Mouse (Mus musculus): ENCODE measurements around the gene Cox19. TPM values are rescaled to one million over a fixed set of nuclear protein-coding genes. Genes with fewer than 3 reads are reported as not detected.

Gene Cox19
- polyA plus RNA-seq, 1 experiment from 2014 or later: 116 TPM

DNA sequence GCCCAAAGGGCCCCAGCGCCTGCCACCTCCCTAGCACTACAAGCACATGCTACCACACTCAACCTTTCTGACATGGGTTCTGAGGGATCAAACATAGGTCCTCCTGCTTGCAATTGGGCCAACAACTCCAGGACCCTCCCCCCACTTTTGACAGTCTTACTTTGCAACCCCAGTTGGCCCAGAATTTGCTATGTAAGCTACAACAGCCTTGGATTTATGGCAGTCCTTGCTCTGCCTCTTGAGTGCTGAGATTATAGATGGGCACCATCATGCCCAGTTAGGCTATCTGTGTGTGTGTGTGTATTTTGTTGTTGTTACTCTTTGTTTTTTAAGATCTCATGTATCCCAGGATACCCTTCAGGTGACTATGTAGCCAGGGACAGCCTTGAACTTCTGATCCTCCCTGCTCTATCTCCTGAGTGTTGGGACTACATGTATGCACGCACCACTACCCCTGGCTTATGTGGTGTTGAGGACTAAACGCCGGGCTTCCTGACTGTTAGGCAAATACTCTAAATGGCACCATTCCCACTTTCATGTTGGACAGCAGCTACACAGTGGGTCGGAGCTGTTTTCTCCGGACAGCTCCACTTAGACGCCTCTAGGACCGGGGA is 28.7 kb upstream of the Cox19 start:
- H3K9ac ChIP-seq (ENCODE audit: low read depth, low read length): peak overlapping the region; percentile 67
- DNase-seq (ENCODE audit: low spot score): no peak
- no peak for TF ChIP-seq CTCF (IDR thresholded peaks at IDR 0.05; ENCODE audit: low read depth)
- H3K36me3 ChIP-seq (ENCODE audit: insufficient read depth, low read length): no peaks in the 10 kb centered on the region
- 16% methylated on average over 8 of the region's 8 CpGs for WGBS
- no peaks in the 10 kb centered on the region for H3K9me3 ChIP-seq (replicated peaks; ENCODE audit: low read length)
- no peaks in the 10 kb centered on the region for H3K27me3 ChIP-seq (ENCODE audit: insufficient read depth, low read length)
- peak overlapping the region; percentile 95 for H3K27ac ChIP-seq
- H3K4me2 ChIP-seq (ENCODE audit: low read length): peak overlapping the region; percentile 78
- H3K4me3 ChIP-seq (replicated peaks; ENCODE audit: low read depth, low read length): peak overlapping the region; percentile 66
- peaks cover 57% of the 10 kb centered on the region for H3K4me1 ChIP-seq (replicated peaks; ENCODE audit: insufficient read depth, low read length)
- ATAC-seq (replicated peaks; ENCODE audit: low FRiP score, low read depth): no peak

DNA sequence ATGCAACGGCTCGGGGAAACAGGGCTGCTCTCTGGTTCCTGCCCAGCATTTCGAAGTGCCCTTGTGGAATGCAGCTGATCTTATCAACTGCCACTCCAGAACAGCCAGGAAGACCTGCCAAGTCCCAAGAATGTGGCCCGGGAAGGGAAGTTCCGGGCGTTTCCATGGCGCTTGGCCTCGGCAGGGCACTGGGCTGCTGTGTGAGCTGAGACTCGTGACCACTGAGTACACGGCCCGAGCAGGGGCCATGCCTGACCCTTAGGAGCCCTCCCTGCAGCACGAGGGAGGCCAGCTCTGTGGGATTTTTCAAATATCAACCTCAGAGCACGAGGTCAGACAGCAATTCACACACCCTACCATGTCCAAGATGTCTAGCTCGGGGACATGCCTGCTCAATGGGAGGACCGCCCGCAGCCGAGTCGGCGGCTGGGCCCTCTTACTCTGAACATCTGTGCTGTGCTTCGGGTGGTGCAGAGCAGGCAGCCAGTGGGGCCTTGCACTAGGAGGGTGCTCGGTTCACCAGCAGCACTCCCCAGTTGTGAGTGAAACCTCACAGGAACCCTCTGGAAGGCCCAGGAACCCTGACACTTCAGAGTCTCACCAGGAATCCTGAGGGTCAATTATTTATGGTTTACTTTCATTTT is 27.9 kb upstream of the Cox19 start:
- H3K27ac ChIP-seq: peak overlapping the region; percentile 95
- ATAC-seq (replicated peaks; ENCODE audit: low FRiP score, low read depth): peak; percentile 60; the same call in 1 of the 2 replicates
- no peaks in the 10 kb centered on the region for H3K27me3 ChIP-seq (ENCODE audit: insufficient read depth, low read length)
- H3K4me3 ChIP-seq (replicated peaks; ENCODE audit: low read depth, low read length): no peak overlapping the region
- no peaks in the 10 kb centered on the region for H3K9me3 ChIP-seq (replicated peaks; ENCODE audit: low read length)
- peaks cover 49% of the 10 kb centered on the region for H3K4me1 ChIP-seq (replicated peaks; ENCODE audit: insufficient read depth, low read length)
- peak overlapping the region; percentile 78; the same call in 1 of the 2 replicates for H3K4me2 ChIP-seq (ENCODE audit: low read length)
- no peak for TF ChIP-seq CTCF (IDR thresholded peaks at IDR 0.05; ENCODE audit: low read depth)
- no peaks in the 10 kb centered on the region for H3K36me3 ChIP-seq (ENCODE audit: insufficient read depth, low read length)
- whole genome bisulfite sequencing: 26% methylated on average over 21 of the region's 21 CpGs
- no peak overlapping the region for H3K9ac ChIP-seq (ENCODE audit: low read depth, low read length)
- peak; percentile 78 for DNase-seq (ENCODE audit: low spot score)

DNA sequence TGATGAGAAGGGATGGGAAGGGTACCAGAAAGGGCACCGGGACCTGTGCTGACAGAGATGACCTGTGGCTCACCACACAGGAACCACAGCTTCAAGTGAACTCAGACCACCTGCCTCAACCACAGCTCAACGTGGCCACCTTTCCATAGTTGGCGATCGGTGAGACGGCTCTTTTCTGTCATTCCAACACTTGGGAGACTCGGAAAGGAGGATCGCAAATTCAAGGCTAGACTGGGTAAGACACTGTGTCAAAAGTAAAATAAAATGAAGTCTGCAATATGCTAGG is 27.0 kb upstream of the Cox19 start:
- ATAC-seq (replicated peaks; ENCODE audit: low FRiP score, low read depth) (no peak), DNase-seq (ENCODE audit: low spot score) (no peak)
- no peaks in the 10 kb centered on the region for H3K27me3 ChIP-seq (ENCODE audit: insufficient read depth, low read length)
- peak overlapping the region; percentile 95 for H3K27ac ChIP-seq
- no peaks in the 10 kb centered on the region for H3K36me3 ChIP-seq (ENCODE audit: insufficient read depth, low read length)
- peaks cover 46% of the 10 kb centered on the region for H3K4me1 ChIP-seq (replicated peaks; ENCODE audit: insufficient read depth, low read length)
- no peak overlapping the region for H3K4me3 ChIP-seq (replicated peaks; ENCODE audit: low read depth, low read length)
- H3K9ac ChIP-seq (ENCODE audit: low read depth, low read length): no peak overlapping the region
- no peak overlapping the region for H3K4me2 ChIP-seq (ENCODE audit: low read length)
- WGBS: 68% methylated on average over 7 of the region's 7 CpGs
- TF ChIP-seq CTCF (IDR thresholded peaks at IDR 0.05; ENCODE audit: low read depth): no peak
- H3K9me3 ChIP-seq (replicated peaks; ENCODE audit: low read length): no peaks in the 10 kb centered on the region

DNA sequence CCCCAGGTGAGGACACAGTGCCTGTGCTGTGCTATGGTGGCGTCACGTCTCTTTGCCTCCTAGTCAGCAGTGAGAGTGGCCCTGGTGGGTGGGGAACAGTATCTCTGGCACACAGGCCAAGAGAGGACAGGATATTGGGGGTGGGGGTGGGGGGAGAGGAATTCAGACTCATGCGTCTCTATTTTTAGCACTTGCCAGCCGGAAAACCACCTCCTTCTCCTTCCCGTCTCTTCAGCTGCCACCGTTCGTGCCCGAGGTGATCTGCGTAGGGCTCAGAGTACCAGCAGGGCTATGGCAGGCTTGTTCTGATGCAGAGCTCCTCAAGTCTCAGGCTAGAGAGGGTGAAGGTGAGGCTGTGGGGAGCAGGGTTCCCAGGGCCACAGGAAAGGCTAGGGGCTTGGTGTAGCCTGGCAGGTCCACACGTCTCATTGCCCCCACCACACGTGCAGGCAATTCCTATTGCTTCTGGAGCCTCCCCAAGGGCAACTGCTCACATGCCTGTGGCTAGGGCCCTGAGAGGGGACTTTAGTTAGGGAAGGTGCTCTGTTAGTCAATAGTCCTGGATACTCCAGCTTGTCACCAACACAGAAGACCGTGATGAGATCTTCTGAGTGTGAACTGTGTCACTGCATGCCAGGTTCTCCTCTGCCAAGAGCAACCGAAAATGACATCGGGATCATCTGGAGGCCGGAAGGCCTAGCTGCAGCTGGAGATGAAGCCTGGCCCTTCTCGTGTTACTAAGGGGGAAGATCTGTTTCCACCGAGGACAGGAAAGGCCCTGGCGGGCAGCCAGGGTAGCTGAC is 26.5 kb upstream of the Cox19 start, which contains the start of gene Gpr146:
Gene Gpr146, plus strand, starts transcription at position 230 of the 803 bp plus-strand sequence.
- Histone ChIP-seq H3K9ac (ENCODE audit: low read depth, low read length) (peak within 1 kb of the TSS; percentile 8; the same call in 1 of the 2 replicates), H3K4me2 (ENCODE audit: low read length) (0 out of 2 replicates have a peak within 1 kb of the TSS, but pooled peaks have one; percentile 13), H3K4me3 (replicated peaks; ENCODE audit: low read depth, low read length) (no peak within 1 kb of the TSS), H3K36me3 (ENCODE audit: insufficient read depth, low read length) (no peaks in the 10 kb centered on the region), H3K9me3 (replicated peaks; ENCODE audit: low read length) (no peaks in the 10 kb centered on the region), H3K27ac (peak within 1 kb of the TSS; percentile 95), H3K27me3 (ENCODE audit: insufficient read depth, low read length) (no peaks in the 10 kb centered on the region), H3K4me1 (replicated peaks; ENCODE audit: insufficient read depth, low read length) (peaks cover 49% of the 10 kb centered on the region)
- DNase-seq (ENCODE audit: low spot score): peak; percentile 73
- TF ChIP-seq CTCF (IDR thresholded peaks at IDR 0.05; ENCODE audit: low read depth): no peak
- ATAC-seq (replicated peaks; ENCODE audit: low FRiP score, low read depth): no peak
- 45% methylated on average over 18 of the region's 18 CpGs for WGBS

DNA sequence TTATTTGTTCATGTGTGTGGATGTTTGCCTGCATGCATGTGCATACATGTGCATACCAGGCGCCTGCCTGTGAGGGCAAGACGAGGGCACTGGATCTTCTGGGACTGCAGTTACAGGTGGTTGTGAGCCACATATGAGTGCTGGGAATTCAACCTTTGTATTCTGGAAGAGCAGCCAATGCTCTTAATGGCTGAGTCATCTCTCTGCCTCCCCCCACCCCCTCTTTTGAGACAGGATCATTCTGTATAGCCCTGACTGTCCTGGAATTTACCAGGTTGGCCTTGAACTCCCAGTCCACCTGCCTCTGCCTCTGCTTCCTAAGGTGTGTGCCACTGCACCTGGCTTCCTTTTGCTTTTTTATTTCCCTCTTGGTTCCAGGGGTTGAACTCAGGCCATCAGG is 23.6 kb upstream of the Cox19 start:
- ATAC-seq (replicated peaks; ENCODE audit: low FRiP score, low read depth) (no peak), DNase-seq (ENCODE audit: low spot score) (no peak)
- 84% methylated on average over 2 of the region's 2 CpGs for WGBS
- no peak overlapping the region for H3K4me2 ChIP-seq (ENCODE audit: low read length)
- no peaks in the 10 kb centered on the region for H3K36me3 ChIP-seq (ENCODE audit: insufficient read depth, low read length)
- TF ChIP-seq CTCF (IDR thresholded peaks at IDR 0.05; ENCODE audit: low read depth): no peak
- no peak overlapping the region for H3K4me3 ChIP-seq (replicated peaks; ENCODE audit: low read depth, low read length)
- H3K4me1 ChIP-seq (replicated peaks; ENCODE audit: insufficient read depth, low read length): peaks cover 53% of the 10 kb centered on the region
- peak overlapping the region; percentile 54; the same call in 1 of the 2 replicates for H3K27ac ChIP-seq
- no peaks in the 10 kb centered on the region for H3K27me3 ChIP-seq (ENCODE audit: insufficient read depth, low read length)
- no peak overlapping the region for H3K9ac ChIP-seq (ENCODE audit: low read depth, low read length)
- H3K9me3 ChIP-seq (replicated peaks; ENCODE audit: low read length): no peaks in the 10 kb centered on the region

DNA sequence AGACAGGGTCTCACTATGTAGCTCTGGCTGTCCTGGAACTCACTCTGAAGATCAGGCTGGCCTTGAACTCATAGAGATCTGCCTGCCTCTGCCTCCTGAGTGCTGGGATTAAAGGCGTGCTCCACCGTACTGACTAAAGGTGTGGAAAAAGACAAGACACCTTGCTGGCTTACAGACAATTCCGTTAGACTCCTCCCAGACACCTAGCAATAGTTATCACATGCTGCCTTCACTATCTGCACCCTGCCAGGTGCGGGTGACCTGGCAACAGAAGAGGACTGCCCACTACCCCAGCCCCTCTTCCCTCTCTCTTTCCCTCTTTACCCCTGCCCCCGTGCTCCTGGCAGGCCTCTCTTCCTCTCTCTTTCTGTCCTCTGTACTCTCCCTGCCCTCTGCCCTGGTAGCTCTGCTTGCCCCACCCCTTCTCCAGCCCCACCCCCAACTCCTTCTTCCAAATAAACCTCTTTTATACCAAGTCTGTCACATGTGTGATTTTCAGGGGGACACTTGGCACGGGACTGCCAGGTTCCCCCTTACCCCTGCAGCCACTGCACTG is 22.7 kb upstream of the Cox19 start:
- ATAC-seq (replicated peaks; ENCODE audit: low FRiP score, low read depth) (no peak), DNase-seq (ENCODE audit: low spot score) (no peak)
- H3K4me3 ChIP-seq (replicated peaks; ENCODE audit: low read depth, low read length): no peak overlapping the region
- TF ChIP-seq CTCF (IDR thresholded peaks at IDR 0.05; ENCODE audit: low read depth): no peak
- H3K9me3 ChIP-seq (replicated peaks; ENCODE audit: low read length): no peaks in the 10 kb centered on the region
- H3K4me2 ChIP-seq (ENCODE audit: low read length): no peak overlapping the region
- H3K4me1 ChIP-seq (replicated peaks; ENCODE audit: insufficient read depth, low read length): peaks cover 45% of the 10 kb centered on the region
- no peaks in the 10 kb centered on the region for H3K27me3 ChIP-seq (ENCODE audit: insufficient read depth, low read length)
- no peak overlapping the region for H3K9ac ChIP-seq (ENCODE audit: low read depth, low read length)
- WGBS: 73% methylated on average over 6 of the region's 6 CpGs
- peak overlapping the region; percentile 54 for H3K27ac ChIP-seq
- no peaks in the 10 kb centered on the region for H3K36me3 ChIP-seq (ENCODE audit: insufficient read depth, low read length)

Data from kidney, postnatal 0 days (tissue).